Mouse (Mus musculus): ENCODE measurements around the gene Wnt3. TPM values are rescaled to one million over a fixed set of nuclear protein-coding genes. Genes with fewer than 3 reads are reported as not detected.

Wnt3 gene
- 0.61 TPM for polyA plus RNA-seq (2017; shearing (Covaris generic))

DNA sequence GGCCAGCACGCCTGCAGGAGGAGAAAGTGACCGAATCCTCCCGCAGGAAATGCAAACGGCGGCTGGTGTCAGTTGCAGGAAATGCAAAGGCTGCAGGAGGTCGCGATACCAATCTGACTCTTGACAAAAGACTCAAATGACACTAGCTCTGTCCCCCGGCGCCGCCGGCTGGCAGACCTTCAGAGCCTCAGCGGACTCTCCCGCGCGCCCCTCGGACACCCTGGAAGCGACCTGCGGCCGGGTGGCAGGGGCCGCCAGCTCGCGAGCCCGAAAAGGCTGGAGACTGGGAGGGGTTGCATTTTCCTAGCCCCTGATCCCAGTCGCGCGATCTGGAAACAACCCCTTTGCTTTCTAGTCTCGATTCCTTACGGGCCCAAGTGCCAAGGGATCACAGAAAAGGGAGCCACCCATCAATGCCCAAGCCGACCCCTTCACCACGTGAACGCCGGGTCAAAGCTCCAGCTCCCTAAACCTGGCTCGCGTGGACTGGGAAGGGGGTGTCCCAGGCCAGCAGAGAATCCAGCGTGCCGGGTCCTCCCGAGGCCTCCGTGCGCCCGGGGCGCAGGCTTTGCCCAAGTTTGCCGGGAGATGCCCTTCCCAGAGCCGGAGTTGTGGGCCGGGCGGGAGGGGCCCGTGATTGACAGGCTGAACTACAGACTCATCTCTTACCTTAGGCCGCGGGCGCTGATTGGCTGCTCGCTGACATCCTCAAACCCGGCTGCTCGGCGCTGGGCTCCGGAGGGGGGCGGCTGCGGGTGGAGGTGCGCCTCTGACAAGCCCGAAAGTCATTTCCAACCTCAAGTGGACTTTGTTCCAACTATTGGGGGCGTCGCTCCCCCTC, at the start of gene Wnt3:
TSS of gene Wnt3 (plus strand) at position 764 of the 841 bp plus-strand sequence.

DNA sequence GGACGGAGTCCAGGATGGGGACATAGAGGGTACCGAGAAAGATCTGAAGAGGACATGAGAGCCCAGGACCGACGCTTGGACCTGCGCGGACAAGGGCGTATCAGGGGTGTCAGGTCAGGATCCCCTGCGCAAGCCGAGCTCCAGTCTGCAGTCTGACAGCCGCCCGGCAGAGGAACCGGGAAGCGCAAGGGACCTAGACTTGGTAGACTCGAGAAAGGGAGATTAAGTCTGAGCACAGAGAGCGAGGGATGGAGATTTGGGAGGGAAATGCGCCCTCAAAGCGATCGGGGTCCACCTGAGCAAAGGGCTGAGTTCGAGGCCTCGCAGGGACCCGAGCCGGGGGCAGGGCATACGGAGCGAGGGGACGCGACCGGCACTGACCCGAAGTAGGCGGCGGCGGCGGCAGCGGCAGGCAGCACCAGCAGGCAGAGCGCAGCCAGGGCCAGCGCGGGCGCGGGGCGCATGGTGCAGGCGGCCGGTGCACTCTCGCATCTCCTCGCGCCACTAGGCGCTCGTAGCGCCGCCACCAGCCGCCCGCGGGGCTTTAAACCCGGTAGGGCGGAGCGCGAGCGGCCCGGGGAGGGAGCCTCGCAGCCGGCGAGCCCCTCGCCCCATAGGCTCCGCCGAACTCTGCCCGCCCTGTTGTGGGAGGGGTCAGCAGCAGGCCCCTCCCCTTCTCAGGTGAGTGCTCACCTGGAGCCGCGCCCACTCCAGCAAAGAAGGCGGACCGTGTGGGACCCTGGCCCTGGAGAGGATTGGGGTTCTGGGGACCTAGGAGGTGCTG, 24.5 kb upstream of the Wnt3 start, which contains the start of gene Wnt9b:
TSS of gene Wnt9b (minus strand) at position 516 of the 784 bp plus-strand sequence.

Other genes with a start within 250 kb of the Wnt3 start
- 0.11 TPM for gene Gm884, start 153.0 kb upstream of the Wnt3 start, polyA plus RNA-seq (2017; shearing (Covaris generic))
- gene Lyzl6, start 135.3 kb upstream of the Wnt3 start, polyA plus RNA-seq (2017; shearing (Covaris generic)) = not detected
- gene Rprml, start 124.6 kb upstream of the Wnt3 start, polyA plus RNA-seq (2017; shearing (Covaris generic)) = not detected
- 113 TPM for gene Gosr2, start 76.3 kb upstream of the Wnt3 start, polyA plus RNA-seq (2017; shearing (Covaris generic))
- not detected for gene Wnt9b, start 24.3 kb upstream of the Wnt3 start, polyA plus RNA-seq (2017; shearing (Covaris generic))
- 55.3 TPM for gene Nsf, start 179.9 kb downstream of the Wnt3 start, polyA plus RNA-seq (2017; shearing (Covaris generic))
- gene Arf2, start 192.6 kb downstream of the Wnt3 start, polyA plus RNA-seq (2017; shearing (Covaris generic)) = 27.2 TPM

Measured in effector memory CD4-positive, alpha-beta T cell, adult 7 months (primary cell).